Mouse (Mus musculus) heart, postnatal 0 days (tissue): Measurements from ENCODE around the gene Mms19. TPM values are rescaled to one million over a fixed set of nuclear protein-coding genes. Genes with fewer than 3 reads are reported as not detected.

Source experiments
- ATAC-seq: fragments of 200-750 bp; cut with Nextera tagmentation; 2 replicates; pipeline ENCODE4 v1.8.0; 2017; ENCODE audit warnings: low read depth, moderate number of reproducible peaks, moderate library complexity; ENCODE audit not compliant: insufficient read depth
- DNase-seq: peaks from one replicate; pipeline ENCODE4 v3.0.0-alpha.2; 2016; ENCODE audit warnings: low spot score
- H3K27ac ChIP-seq: fragments of 300-500 bp; sonication (generic); 2 replicates; pipeline ENCODE4 v1.5.1; 2014; ENCODE audit warnings: low read depth, mild to moderate bottlenecking
- H3K27me3 ChIP-seq: fragments of 300-500 bp; sonication (generic); 2 replicates; pipeline ENCODE4 v1.6.1; 2014; ENCODE audit warnings: low read length, mixed read lengths; ENCODE audit not compliant: control insufficient read depth, insufficient read depth
- H3K36me3 ChIP-seq: fragments of 300-500 bp; sonication (generic); replicated peaks from 2 replicates; pipeline ENCODE4 v1.6.1; 2014; ENCODE audit warnings: low read length, mixed read lengths; ENCODE audit not compliant: control insufficient read depth, insufficient read depth
- H3K4me1 ChIP-seq: fragments of 300-500 bp; sonication (generic); 2 replicates; pipeline ENCODE4 v1.6.1; 2014; ENCODE audit warnings: antibody characterized with exemption; ENCODE audit not compliant: control insufficient read depth, insufficient read depth
- H3K4me2 ChIP-seq: fragments of 300-500 bp; sonication (generic); 2 replicates; pipeline ENCODE4 v1.6.1; 2014; ENCODE audit warnings: low read depth, mild to moderate bottlenecking, low read length, moderate library complexity
- H3K4me3 ChIP-seq: fragments of 300-500 bp; sonication (generic); 2 replicates; pipeline ENCODE4 v1.5.1; 2014; ENCODE audit warnings: low read depth, low read length
- H3K9ac ChIP-seq: fragments of 300-500 bp; sonication (generic); replicated peaks from 2 replicates; pipeline ENCODE4 v1.6.1; 2014; ENCODE audit warnings: low read depth, low read length, mixed read lengths
- H3K9me3 ChIP-seq: fragments of 300-500 bp; sonication (generic); replicated peaks from 2 replicates; pipeline ENCODE4 v1.6.1; 2016; ENCODE audit warnings: low read length; ENCODE audit not compliant: control insufficient read depth
- CTCF ChIP-seq: IDR thresholded peaks from 2 replicates; pipeline ENCODE4 v1.5.1; 2016; ENCODE audit warnings: antibody characterized with exemption, control low read depth, low read depth
- EP300 ChIP-seq: IDR thresholded peaks from 2 replicates; pipeline ENCODE4 v1.6.1; 2016; ENCODE audit warnings: antibody characterized with exemption, low read depth
- WGBS: fragments of 180-500 bp; shearing (Covaris S2); extraction: QIAGEN DNeasy Blood & Tissue Kit; methylation state at CpG from one replicate; pipeline ENCODE4 v1.1.7; 2014; 5-methylcytosine and 5-hydroxymethylcytosine counted together
- polyA plus RNA-seq: library from polyadenylated mRNA; unstranded; fragments of >200 nt; fragmentation: Nextera tagmentation; extraction: Ambion mirVana; gene quantifications from 2 replicates; pipeline ENCODE4 v1.2.1, GENCODE M21; 2015
- total RNA-seq: library from RNA; depleted of rRNA; stranded (reverse); fragments of >200 nt; gene quantifications from 2 replicates; pipeline ENCODE4 v1.2.3, GENCODE M21; 2014; ENCODE audit warnings: low replicate concordance

The Mms19 gene
- total and polyA plus RNA-seq, 2 experiments from 2014 or later: 11.5 to 34.9 TPM

DNA sequence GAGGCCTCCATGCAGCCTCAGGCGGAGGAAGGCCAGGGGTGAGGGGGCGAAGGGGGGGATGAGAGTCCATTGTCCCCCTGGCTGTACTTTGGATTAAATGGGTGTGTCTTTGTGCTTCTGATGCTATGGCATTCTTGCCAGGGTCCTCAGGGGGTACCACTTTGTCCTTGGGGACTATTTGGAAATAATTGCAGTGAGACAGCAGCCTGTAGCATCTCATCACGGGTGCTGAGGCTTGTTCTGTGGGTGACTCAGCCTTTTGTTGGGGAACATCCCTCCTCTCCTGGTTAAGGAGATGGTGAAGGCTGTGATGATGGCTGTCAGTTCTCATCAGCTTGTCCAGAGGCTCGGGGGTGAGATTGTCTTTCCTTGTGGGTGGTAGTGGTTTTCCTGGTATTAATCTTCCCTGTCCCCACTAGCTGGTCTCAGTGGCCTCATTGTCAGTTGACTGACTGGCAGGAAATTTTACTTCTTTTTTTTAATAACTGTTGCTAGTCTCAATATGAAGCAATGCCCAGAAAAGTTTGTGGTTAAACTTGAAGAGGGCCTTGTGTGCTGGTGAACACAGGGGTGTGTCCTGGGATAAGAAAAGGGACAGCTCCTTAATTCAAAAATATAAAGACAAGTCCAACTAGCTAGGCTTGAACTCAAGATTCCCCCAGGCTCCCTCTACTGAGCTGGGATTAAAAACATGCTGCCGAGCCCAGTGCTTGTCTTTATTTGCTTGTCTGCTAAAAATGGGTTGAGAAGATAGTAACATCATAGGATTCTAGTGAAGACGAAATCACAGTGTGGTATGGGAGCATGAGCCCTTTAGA lies 67.0 kb downstream of the Mms19 start:
- no peak for ATAC-seq
- no peaks in the 10 kb centered on the region for H3K27me3 ChIP-seq
- peak overlapping the region; percentile 92; the same call in 1 of the 2 replicates for H3K27ac ChIP-seq
- H3K9ac ChIP-seq: peak overlapping the region; percentile 84; the same call in 1 of the 2 replicates
- H3K4me3 ChIP-seq: peak overlapping the region; percentile 79
- peaks cover 31% of the 10 kb centered on the region for H3K36me3 ChIP-seq
- WGBS: 16% methylated on average over 6 of the region's 6 CpGs
- DNase-seq: no peak
- TF ChIP-seq CTCF (no peak), EP300 (no peak)
- no peaks in the 10 kb centered on the region for H3K9me3 ChIP-seq
- H3K4me2 ChIP-seq: peak overlapping the region; percentile 92
- peaks cover 21% of the 10 kb centered on the region for H3K4me1 ChIP-seq

- Histone ChIP-seq H3K9ac (peak overlapping the region; percentile 84), H3K9me3 (no peaks in the 10 kb centered on the region), H3K36me3 (peaks cover 24% of the 10 kb centered on the region), H3K4me3 (peak overlapping the region; percentile 79), H3K4me1 (peaks cover 22% of the 10 kb centered on the region), H3K27ac (peak overlapping the region; percentile 92), H3K27me3 (no peaks in the 10 kb centered on the region), H3K4me2 (peak overlapping the region; percentile 92)
- DNase-seq: peak; percentile 43
- TF ChIP-seq EP300 (no peak), CTCF (no peak)
- WGBS: under 1% methylated on average over 52 of the region's 53 CpGs
- peak; percentile 24 for ATAC-seq
Observed at GRCm38 (mm10) chr19:41912121-41913080, 68.6 kb downstream of the Mms19 start.

GRCm38 (mm10) chr19:41911178-41912073 lies 69.5 kb downstream of the Mms19 start, which contains the start of gene Pgam1:
Pgam1 (plus strand) TSS chr19:41911923.
- Histone ChIP-seq H3K27ac (peak within 1 kb of the TSS; percentile 92), H3K9ac (peak within 1 kb of the TSS; percentile 84), H3K4me1 (peaks cover 29% of the 10 kb centered on the region), H3K4me2 (peak within 1 kb of the TSS; percentile 92), H3K36me3 (peaks cover 14% of the 10 kb centered on the region), H3K9me3 (no peaks in the 10 kb centered on the region), H3K4me3 (peak within 1 kb of the TSS; percentile 79), H3K27me3 (no peaks in the 10 kb centered on the region)
- TF ChIP-seq EP300: no peak
- TF ChIP-seq CTCF: no peak
- DNase-seq (peak; percentile 97), ATAC-seq (peak; percentile 95)
- WGBS: 4% methylated on average over 54 of the region's 54 CpGs

DNA sequence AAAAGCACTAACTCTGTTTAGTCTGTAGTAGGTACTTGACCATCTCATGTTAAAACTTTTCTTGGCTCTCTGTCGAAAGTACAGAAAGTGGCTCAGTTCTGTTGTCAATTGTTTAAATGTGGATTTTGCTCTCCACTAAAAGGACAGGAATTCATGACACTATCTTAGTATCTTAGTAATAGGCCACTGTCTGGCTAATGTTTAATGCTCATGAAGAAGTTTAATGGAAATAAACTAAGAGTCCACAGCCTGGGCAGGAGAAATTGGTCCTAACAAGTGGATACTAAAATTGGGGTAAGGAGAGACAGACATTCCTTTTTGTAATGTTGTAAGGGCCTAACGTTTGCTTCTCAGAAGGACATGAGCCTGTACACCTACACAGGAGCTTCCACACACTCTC lies 70.6 kb downstream of the Mms19 start:
- no peak overlapping the region for H3K4me2 ChIP-seq
- whole genome bisulfite sequencing: 85% methylated on average over 2 of the region's 2 CpGs
- DNase-seq (no peak), ATAC-seq (no peak)
- H3K27ac ChIP-seq: no peak overlapping the region
- no peaks in the 10 kb centered on the region for H3K27me3 ChIP-seq
- no peaks in the 10 kb centered on the region for H3K9me3 ChIP-seq
- TF ChIP-seq CTCF (no peak), EP300 (no peak)
- peaks cover 32% of the 10 kb centered on the region for H3K4me1 ChIP-seq
- H3K9ac ChIP-seq: no peak overlapping the region
- peaks cover 5% of the 10 kb centered on the region; the same call in 1 of the 2 replicates for H3K36me3 ChIP-seq
- no peak overlapping the region for H3K4me3 ChIP-seq
